Mouse (Mus musculus) hindbrain, embryonic 13.5 days (tissue): ENCODE results near the gene Mphosph6. TPM values are rescaled to one million over a fixed set of nuclear protein-coding genes. Genes with fewer than 3 reads are reported as not detected.

ENCODE experiments used
- ATAC-seq: fragments of 200-750 bp; cut with Nextera tagmentation; 2 replicates; pipeline ENCODE4 v1.8.0; 2017; ENCODE audit warnings: moderate TSS enrichment; ENCODE audit not compliant: low FRiP score
- H3K27ac ChIP-seq: fragments of 300-500 bp; sonication (generic); 2 replicates; pipeline ENCODE4 v1.5.1; 2015; ENCODE audit warnings: inconsistent platforms, mild to moderate bottlenecking, moderate library complexity
- H3K27me3 ChIP-seq: fragments of 300-500 bp; sonication (generic); 2 replicates; pipeline ENCODE4 v1.6.1; 2015; ENCODE audit warnings: mild to moderate bottlenecking, inconsistent platforms
- H3K36me3 ChIP-seq: fragments of 300-500 bp; sonication (generic); 2 replicates; pipeline ENCODE4 v1.6.1; 2015; ENCODE audit warnings: mild to moderate bottlenecking, inconsistent platforms
- H3K4me1 ChIP-seq: fragments of 300-500 bp; sonication (generic); replicated peaks from 2 replicates; pipeline ENCODE4 v1.6.1; 2015; ENCODE audit warnings: inconsistent platforms
- H3K4me2 ChIP-seq: fragments of 300-500 bp; sonication (generic); 2 replicates; pipeline ENCODE4 v1.6.1; 2015; ENCODE audit warnings: inconsistent platforms, mild to moderate bottlenecking, moderate library complexity
- H3K4me3 ChIP-seq: fragments of 300-500 bp; sonication (generic); 2 replicates; pipeline ENCODE4 v1.5.1; 2015; ENCODE audit warnings: mild to moderate bottlenecking, inconsistent platforms
- H3K9ac ChIP-seq: fragments of 300-500 bp; sonication (generic); 2 replicates; pipeline ENCODE4 v1.6.1; 2015; ENCODE audit warnings: mild to moderate bottlenecking, inconsistent platforms
- H3K9me3 ChIP-seq: fragments of 300-500 bp; sonication (generic); 2 replicates; pipeline ENCODE4 v1.6.1; 2016; ENCODE audit warnings: inconsistent platforms
- WGBS: fragments of 180-500 bp; shearing (Covaris S2); methylation state at CpG from one replicate; pipeline ENCODE4 v1.1.7; 2015; 5-methylcytosine and 5-hydroxymethylcytosine counted together
- polyA plus RNA-seq: library from polyadenylated mRNA; unstranded; fragments of >200 nt; fragmentation: Nextera tagmentation; extraction: Ambion mirVana; gene quantifications from 2 replicates; pipeline ENCODE4 v1.2.1, GENCODE M21; 2015

The Mphosph6 gene
- polyA plus RNA-seq, 1 experiment from 2014 or later = 37.5 TPM

DNA sequence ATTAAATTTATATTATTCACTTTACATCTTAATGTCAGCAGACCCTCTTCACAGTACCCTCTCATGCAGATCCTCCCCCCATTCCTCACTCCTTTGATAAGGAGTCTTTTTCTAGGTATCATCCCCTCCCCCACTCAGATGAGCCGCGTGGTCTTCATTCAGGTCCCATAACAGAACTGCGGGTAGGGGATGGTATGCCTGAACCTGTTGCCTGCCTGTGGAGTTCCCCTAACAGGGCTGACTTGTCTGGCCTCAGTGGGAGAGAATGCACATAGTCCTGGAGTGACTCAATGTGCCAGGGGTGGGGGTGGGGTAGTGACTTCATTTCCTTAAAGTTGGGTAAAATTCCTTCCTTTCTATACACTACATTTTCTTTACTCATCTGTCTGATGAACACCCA is 15.3 kb downstream of the Mphosph6 start:
- H3K4me2 ChIP-seq = no peak overlapping the region
- H3K27me3 ChIP-seq = no peaks in the 10 kb centered on the region
- no peaks in the 10 kb centered on the region for H3K4me1 ChIP-seq
- no peak for ATAC-seq
- no peak overlapping the region for H3K4me3 ChIP-seq
- H3K9me3 ChIP-seq = peaks cover 11% of the 10 kb centered on the region
- 89% methylated on average over 3 of the region's 3 CpGs for WGBS
- no peak overlapping the region for H3K27ac ChIP-seq
- H3K36me3 ChIP-seq = peaks cover 42% of the 10 kb centered on the region
- H3K9ac ChIP-seq = no peak overlapping the region

DNA sequence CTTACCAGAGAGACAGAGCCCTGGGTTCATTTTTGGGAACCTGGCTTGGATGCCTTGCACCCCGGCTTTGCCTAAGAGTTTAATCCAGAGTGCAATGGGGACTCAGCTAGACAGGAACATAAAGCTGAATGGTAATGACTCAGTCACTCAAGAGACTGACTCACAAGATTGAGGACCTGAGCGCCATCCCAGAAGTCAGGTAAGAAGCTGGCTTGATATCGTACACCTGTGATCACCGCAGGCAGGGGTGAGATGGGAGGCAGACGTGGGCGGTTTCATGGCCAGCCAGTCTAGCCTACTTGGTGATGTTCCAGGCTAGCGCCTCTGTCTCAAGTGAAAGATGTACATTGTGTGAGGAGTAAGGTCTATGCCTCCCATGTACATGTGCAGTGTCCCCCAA is 18.7 kb downstream of the Mphosph6 start:
- no peak overlapping the region for H3K4me3 ChIP-seq
- no peak for ATAC-seq
- H3K27me3 ChIP-seq = no peaks in the 10 kb centered on the region
- H3K9me3 ChIP-seq = peaks cover 11% of the 10 kb centered on the region
- 91% methylated on average over 7 of the region's 7 CpGs for WGBS
- H3K9ac ChIP-seq = no peak overlapping the region
- no peak overlapping the region for H3K4me2 ChIP-seq
- H3K27ac ChIP-seq = no peak overlapping the region
- H3K4me1 ChIP-seq = no peaks in the 10 kb centered on the region
- peaks cover 13% of the 10 kb centered on the region for H3K36me3 ChIP-seq

DNA sequence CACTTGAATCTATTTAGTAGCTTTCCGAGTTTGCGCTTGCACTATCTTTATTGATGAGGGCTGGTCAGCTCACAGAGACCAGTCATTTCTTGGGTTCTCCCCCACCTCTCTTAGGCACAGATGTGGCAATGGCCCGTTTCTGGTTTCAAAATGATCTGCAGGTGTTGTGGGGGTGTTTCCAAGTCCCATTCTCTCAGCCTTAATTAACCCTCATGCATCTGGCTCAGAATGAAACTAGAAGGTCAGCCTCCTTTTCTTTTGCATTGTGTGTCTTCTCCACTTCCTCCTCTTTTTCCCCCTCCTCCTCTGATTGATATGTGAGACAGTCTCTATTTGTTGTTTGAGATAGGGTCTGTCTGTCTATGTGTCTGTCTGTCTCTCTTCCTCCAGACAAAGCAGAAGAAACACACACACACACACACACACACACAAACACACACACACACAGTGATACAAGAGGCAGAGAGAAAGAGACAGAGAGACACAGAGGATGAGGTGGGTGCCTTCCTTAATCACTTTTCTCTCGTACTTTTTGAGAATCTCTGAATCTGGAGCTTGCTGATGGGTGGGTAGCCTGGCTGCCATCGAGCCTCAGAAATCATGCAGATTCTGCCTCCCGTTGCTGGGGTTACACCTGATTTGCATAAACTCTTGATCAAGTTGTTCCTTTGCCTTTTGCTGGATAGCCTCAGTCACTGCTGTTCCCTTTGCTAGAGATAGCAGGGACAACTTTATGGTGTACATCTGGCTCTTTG is 20.2 kb downstream of the Mphosph6 start:
- no peak overlapping the region for H3K9ac ChIP-seq
- WGBS = 57% methylated on average over 6 of the region's 6 CpGs
- ATAC-seq = no peak
- H3K27me3 ChIP-seq = no peaks in the 10 kb centered on the region
- no peak overlapping the region for H3K4me2 ChIP-seq
- H3K4me1 ChIP-seq = no peaks in the 10 kb centered on the region
- H3K27ac ChIP-seq = no peak overlapping the region
- H3K36me3 ChIP-seq = no peaks in the 10 kb centered on the region
- no peak overlapping the region for H3K4me3 ChIP-seq
- H3K9me3 ChIP-seq = no peaks in the 10 kb centered on the region

DNA sequence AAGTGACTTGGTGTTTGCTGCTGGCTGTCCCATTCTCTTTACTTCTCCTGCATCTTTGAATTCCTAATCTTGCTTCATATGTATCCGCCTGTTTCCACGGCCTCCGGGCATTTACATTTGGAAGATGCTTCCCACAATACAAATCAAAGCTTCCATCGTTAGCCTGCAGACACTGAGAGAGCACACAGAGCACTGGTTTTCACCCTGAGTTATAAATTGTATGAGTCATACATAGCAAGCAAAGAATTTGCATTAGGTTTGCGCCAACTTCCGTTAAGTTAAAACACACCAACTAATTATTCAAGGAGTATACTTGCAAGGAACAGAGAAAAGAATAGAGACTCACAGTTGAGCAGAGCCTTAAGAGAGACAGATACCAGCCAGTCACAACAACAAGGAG is 22.4 kb downstream of the Mphosph6 start:
- no peak for ATAC-seq
- Histone ChIP-seq H3K4me2 (no peak overlapping the region), H3K27me3 (no peaks in the 10 kb centered on the region), H3K27ac (no peak overlapping the region), H3K9me3 (no peaks in the 10 kb centered on the region), H3K4me3 (no peak overlapping the region), H3K9ac (no peak overlapping the region), H3K4me1 (no peaks in the 10 kb centered on the region), H3K36me3 (no peaks in the 10 kb centered on the region)
- 83% methylated on average over 6 of the region's 6 CpGs for WGBS

DNA sequence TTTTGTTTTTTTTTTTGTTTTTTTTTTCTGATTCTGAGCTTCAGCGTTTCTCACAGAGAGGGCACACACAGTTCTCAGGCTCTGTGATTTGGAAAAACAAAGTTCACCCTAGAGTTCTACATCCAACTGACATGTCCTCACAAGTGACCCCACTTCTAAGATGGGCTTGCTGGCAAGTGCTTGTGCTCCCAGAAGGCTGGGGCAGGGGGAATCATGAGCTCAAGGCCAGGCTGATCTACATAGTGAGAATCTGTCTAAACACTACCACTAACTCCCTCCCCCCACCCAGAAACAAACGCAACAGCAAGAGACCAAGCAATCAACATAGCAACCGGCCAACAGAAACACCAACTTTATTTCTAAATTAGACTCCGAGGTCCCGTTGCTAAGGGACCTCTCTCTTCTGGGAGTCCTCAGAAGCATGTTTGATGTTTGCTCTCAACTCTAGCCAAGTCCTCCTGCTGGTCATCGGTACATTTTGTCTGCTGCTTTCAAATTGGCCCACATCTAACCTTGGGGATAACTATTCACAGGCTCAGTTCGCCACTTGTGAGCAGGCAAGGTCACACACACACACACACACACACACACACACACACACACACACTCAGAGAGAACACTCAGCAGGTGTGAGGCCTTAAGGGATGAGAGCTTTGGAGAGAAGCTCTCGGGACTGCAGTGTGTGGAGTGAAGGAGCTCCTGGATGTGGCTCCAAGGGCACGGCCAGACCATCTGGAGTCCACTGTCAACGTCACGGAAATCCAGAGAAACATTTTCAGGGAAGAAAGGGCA is 23.0 kb downstream of the Mphosph6 start:
- Histone ChIP-seq H3K27me3 (no peaks in the 10 kb centered on the region), H3K4me2 (no peak overlapping the region), H3K4me1 (no peaks in the 10 kb centered on the region), H3K27ac (no peak overlapping the region), H3K36me3 (no peaks in the 10 kb centered on the region), H3K4me3 (no peak overlapping the region), H3K9me3 (no peaks in the 10 kb centered on the region), H3K9ac (no peak overlapping the region)
- 82% methylated on average over 11 of the region's 11 CpGs for WGBS
- no peak for ATAC-seq

DNA sequence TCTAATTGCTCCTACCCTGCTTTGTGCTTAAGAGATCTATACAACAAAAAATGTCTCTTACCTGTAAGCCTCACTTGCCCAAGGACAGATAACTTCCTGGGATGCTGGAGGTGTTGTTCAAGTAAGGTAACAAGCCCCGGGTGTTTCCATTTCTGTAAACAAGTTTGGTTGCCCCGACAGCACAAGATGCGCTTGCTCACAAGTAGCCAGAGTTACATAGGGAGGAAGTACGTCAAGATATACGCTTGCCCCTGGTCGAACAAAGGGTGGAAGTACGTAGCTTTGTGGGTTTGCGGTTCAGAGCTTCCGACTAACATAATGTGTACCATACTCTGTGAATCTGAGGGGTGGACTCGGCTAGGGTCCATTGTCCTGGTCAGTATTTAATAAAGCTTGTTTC is 25.7 kb downstream of the Mphosph6 start:
- Histone ChIP-seq H3K9ac (no peak overlapping the region), H3K4me3 (no peak overlapping the region), H3K36me3 (no peaks in the 10 kb centered on the region), H3K4me2 (no peak overlapping the region), H3K9me3 (no peaks in the 10 kb centered on the region), H3K27me3 (no peaks in the 10 kb centered on the region), H3K27ac (no peak overlapping the region), H3K4me1 (no peaks in the 10 kb centered on the region)
- no peak for ATAC-seq
- WGBS = 89% methylated on average over 10 of the region's 10 CpGs

DNA sequence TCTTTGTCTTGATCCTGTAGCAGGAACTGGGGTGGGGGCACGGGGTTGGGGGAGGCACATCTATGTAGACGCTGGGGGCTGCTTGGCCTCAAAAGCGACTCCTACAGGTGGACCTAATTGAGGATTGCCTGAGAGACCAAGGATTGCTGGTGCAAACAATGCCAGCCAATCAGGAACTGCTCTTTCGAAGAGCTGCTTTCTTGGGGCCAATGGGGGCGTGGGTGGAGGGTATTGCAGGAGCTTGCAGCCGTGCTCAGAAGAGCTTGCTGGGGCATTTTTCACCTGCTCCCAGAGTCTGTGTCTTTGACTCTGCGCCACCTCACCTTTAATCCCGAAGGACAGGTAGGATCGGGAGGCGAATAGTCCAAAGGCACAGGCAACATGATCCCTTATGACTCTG is 26.1 kb downstream of the Mphosph6 start:
- Histone ChIP-seq H3K27me3 (no peaks in the 10 kb centered on the region), H3K4me2 (no peak overlapping the region), H3K27ac (no peak overlapping the region), H3K4me1 (no peaks in the 10 kb centered on the region), H3K4me3 (no peak overlapping the region), H3K9ac (no peak overlapping the region), H3K36me3 (no peaks in the 10 kb centered on the region), H3K9me3 (no peaks in the 10 kb centered on the region)
- no peak for ATAC-seq
- 49% methylated on average over 10 of the region's 10 CpGs for WGBS

DNA sequence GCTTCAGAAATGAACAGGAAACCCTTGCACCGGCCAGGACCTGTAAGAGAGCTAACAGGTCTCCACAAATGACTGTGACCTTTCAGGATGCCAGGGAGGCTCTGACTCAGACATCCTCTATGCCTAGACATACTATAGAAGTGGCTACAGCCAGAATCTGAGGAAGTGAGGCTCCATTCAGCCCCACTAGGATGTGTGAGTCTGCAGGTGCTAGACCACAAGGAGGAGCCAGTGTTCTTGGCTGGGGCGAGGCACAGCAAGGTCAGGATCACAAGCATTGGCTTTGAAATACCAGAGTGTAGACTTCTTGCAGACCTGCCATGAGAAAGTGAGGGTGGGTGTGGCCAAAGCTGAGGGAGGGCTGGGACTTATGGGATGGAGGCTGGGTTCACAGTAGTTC is 29.1 kb downstream of the Mphosph6 start:
- Histone ChIP-seq H3K4me3 (no peak overlapping the region), H3K4me1 (no peaks in the 10 kb centered on the region), H3K36me3 (no peaks in the 10 kb centered on the region), H3K27ac (no peak overlapping the region), H3K4me2 (no peak overlapping the region), H3K9ac (no peak overlapping the region), H3K9me3 (no peaks in the 10 kb centered on the region), H3K27me3 (no peaks in the 10 kb centered on the region)
- ATAC-seq = no peak
- 59% methylated on average over 2 of the region's 2 CpGs for WGBS

DNA sequence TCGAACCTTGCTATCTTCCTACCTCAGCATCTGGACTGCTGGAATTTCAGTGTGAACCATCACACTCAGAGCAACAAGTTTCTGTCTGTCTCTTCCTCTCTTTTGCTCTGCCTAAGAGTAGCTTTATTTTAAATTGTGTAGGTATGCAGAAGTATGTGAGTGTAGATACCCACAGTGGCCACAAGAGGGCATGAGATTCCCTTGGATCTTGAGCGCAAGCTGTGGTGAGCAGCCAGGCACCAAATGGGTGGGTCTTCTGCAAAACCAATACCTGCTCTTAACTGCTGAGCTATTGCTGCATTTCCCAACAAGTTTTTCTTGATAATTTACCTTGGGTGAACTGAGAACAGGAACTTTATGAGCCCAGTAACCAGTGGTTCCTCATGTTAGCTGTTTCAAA is 29.6 kb downstream of the Mphosph6 start:
- 66% methylated on average over 2 of the region's 2 CpGs for WGBS
- Histone ChIP-seq H3K27ac (no peak overlapping the region), H3K27me3 (no peaks in the 10 kb centered on the region), H3K36me3 (no peaks in the 10 kb centered on the region), H3K9me3 (no peaks in the 10 kb centered on the region), H3K9ac (no peak overlapping the region), H3K4me2 (no peak overlapping the region), H3K4me3 (no peak overlapping the region), H3K4me1 (no peaks in the 10 kb centered on the region)
- ATAC-seq = no peak

DNA sequence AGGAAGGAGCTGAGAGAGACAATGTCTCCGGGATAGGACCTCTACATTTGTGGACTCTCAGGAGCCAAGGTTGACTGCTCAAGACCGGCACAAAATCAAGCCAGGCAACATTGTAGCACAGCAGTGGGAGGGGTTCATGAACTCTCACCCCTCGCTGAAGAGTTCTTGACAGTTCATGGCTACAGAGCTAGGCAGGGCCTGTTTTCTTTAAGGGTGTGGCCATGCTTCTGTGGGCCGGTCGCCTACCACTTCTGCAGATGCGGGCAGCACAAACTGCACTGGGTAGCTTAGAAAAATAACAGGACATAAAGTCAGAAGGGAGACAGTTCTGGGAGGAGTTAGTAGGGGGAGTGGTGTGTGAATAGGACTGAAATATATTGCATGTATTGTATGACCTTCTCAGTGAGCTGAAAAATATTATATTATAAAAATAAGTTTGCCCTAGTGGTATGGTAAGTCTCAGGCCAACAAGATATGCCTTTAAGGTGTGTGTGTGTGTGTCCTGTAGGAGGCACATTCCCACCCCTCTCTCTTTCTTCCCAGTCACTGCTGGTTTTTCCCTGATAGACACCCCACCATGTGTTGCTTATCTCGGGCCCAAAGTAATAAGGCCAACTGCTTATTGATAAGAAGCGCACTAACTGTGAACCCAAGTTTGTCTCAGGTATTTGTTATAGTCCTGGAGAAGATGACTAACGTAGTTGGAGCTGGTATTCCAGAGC is 30.5 kb downstream of the Mphosph6 start:
- no peaks in the 10 kb centered on the region for H3K27me3 ChIP-seq
- no peak overlapping the region for H3K4me2 ChIP-seq
- H3K4me3 ChIP-seq = no peak overlapping the region
- H3K9ac ChIP-seq = no peak overlapping the region
- no peak overlapping the region for H3K27ac ChIP-seq
- no peaks in the 10 kb centered on the region for H3K36me3 ChIP-seq
- WGBS = 83% methylated on average over 9 of the region's 9 CpGs
- no peak for ATAC-seq
- no peaks in the 10 kb centered on the region for H3K4me1 ChIP-seq
- no peaks in the 10 kb centered on the region for H3K9me3 ChIP-seq

DNA sequence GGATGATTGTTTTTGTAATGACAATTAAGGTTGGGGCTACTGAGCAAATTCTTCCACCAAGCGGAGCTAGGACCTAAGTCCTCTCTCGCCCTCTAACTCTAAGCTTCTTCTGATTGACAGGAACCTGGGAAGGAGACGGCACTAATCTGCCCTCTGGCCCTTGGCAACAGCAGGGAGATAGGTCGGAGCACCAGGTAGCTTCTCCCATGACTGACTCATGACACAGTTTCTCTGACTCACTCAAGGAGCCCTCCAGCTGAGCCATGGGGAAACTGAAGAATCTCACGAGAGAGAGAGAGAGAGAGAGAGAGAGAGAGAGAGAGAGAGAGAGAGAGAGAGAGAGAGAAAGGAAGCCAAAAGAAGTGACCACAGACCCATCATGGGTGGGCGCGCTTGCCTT is 32.8 kb downstream of the Mphosph6 start:
- ATAC-seq = no peak
- Histone ChIP-seq H3K36me3 (no peaks in the 10 kb centered on the region), H3K9ac (no peak overlapping the region), H3K4me2 (no peak overlapping the region), H3K9me3 (no peaks in the 10 kb centered on the region), H3K27me3 (no peaks in the 10 kb centered on the region), H3K27ac (no peak overlapping the region), H3K4me1 (no peaks in the 10 kb centered on the region), H3K4me3 (no peak overlapping the region)
- WGBS = 84% methylated on average over 7 of the region's 7 CpGs

DNA sequence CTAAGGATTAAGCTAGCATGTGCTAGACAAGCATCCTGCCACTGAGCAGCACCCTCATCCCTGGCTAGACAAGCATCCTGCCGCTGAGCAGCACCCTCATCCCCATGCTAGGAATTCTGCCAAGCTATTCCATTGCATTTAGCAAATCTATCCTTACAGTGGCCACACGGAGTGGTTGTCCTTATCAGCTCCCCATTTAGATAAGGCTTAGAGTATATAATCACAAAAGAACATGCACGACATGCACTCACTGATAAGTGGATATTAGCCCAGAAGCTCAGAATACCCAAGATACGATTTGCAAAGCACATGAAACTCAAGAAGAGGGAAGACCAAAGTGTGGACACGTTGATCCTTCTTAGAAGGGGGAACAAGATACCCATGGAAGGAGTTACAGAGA is 35.8 kb downstream of the Mphosph6 start:
- Histone ChIP-seq H3K27ac (no peak overlapping the region), H3K9me3 (no peaks in the 10 kb centered on the region), H3K27me3 (no peaks in the 10 kb centered on the region), H3K4me1 (no peaks in the 10 kb centered on the region), H3K36me3 (no peaks in the 10 kb centered on the region), H3K4me3 (no peak overlapping the region), H3K9ac (no peak overlapping the region), H3K4me2 (no peak overlapping the region)
- no peak for ATAC-seq
- WGBS = 85% methylated on average over 5 of the region's 5 CpGs
